Mouse (Mus musculus) CD4-positive helper T cell, adult 2 months (primary cell): ENCODE data around the gene Asz1.

Source experiments
- DNase-seq: peaks from one replicate; pipeline ENCODE4 v3.0.0-alpha.2; 2012; ENCODE audit warnings: low read depth, missing footprints, low spot score

The Asz1 gene

GRCm38 (mm10) chr6:18007356-18007755, 101.5 kb downstream of the Asz1 start:
- no peak for DNase-seq

GRCm38 (mm10) chr6:18002065-18002464, 106.8 kb downstream of the Asz1 start:
- no peak for DNase-seq
